Mouse (Mus musculus) spleen, embryonic (tissue): ENCODE data around the gene Ttyh3.

ENCODE experiments used
- CTCF ChIA-PET: fragments of 350-600 bp; sonication (Branson Sonifier 250); formaldehyde crosslinking; loops from one replicate; lab custom pipeline; 2022; lab: Charles Lee

The Ttyh3 gene

DNA sequence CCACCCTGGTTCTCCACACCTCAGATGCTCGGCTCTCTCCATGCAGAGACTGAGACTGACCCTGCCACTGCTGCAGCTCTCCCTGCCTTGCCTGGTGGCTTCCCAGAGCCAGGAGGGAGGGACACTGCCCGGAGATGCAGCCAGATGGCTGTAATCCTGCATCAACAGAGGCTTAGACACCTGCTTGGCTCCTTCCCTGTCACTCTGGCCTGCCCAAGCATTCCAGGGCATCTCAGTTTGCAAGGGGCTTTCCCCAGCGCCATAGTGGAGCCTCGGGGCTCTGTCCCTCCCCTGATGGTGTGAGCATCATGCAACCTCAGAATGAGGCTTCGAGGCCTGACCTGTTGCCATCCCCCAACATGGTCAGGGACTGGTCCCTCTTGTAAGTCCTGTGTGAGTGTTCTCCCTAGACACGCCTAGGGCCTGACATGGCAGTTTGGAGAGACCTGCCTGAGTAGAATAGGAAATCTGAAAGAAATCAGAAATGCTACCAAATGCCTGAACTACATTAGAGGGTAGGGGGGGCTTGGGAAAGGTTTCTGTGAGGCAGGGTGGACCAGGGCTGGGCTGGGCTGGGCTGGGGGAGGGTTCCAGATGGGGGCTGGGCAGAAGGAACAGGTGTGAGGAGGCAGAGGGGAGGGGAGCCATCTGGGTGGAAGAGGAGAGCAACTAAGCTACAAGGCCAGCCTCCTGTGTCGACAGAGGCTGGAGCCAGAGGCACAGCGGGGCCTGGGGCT is 65.7 kb downstream of the Ttyh3 start:
- CTCF ChIA-PET: no interaction called here

DNA sequence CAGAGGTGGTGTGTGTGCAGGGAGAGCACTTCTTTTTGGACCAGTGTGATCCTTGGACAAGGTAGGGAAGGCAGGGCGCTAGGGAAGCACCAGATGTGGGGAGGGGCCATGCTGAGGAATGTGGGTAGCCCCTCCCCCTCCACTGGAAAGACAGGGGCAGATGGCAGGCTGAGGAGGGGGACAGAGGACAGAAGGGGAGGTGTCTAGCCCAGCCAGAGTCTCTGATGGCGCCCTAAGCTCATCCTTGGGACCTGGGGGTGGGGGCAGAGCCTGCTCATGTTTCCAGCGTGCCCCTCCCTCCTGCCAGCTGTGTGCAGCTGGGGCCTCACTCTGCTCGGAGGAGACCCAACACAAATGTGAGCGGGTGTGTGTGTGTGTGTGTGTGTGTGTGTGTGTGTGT is 67.3 kb downstream of the Ttyh3 start:
- CTCF ChIA-PET: interaction anchor here (0.7 kb wide), 1 partner anchor 11 kb away, joined by 12 read pairs; no protein-coding TSS in a partner anchor

DNA sequence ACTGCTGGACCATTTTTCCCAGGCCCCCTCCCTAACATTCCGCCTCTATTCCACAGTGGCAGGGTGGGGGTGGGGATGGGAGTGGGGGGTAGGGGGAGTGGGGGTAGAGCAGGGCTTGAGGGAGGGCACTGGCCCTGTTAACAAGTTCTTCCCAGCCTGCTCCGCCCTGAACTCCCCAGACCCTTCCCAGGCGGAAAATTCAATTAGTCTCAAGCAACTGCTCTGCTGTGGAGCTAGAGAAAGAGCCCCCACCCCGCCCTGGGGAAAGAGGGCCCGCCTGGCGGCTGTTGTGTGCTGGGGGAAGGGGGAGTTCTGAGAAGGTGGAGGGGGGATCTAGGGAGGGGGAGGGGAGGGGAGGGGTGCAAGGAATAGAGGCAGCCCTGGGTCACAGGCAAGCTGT is 69.1 kb downstream of the Ttyh3 start:
- CTCF ChIA-PET: interaction anchor here (0.6 to 0.7 kb wide), 2 partner anchors 11 to 195 kb away, joined by 3 to 6 read pairs; no protein-coding TSS in a partner anchor

DNA sequence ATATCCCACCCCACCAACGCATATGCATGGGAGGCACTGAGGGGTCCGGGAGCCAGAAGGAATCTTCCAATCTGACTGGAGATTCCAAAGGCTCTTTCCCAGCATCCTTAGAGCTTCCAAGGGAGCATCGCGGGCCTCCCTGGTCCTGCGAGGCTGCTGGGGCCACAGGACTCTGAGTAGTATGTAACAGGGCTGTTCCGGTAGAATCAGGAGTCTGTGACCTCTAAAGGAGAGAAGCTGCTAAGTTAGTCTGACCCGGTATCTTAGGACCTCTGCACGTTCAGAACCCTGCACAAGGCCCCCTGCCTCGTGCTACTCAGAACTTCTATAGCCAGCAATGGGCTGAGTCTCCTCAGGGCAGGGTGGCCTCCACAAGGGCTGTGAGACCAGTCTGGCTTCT is 69.6 kb downstream of the Ttyh3 start:
- CTCF ChIA-PET: interaction anchor here (0.6 to 0.7 kb wide), 2 partner anchors 10 to 194 kb away, joined by 3 to 6 read pairs; no protein-coding TSS in a partner anchor

DNA sequence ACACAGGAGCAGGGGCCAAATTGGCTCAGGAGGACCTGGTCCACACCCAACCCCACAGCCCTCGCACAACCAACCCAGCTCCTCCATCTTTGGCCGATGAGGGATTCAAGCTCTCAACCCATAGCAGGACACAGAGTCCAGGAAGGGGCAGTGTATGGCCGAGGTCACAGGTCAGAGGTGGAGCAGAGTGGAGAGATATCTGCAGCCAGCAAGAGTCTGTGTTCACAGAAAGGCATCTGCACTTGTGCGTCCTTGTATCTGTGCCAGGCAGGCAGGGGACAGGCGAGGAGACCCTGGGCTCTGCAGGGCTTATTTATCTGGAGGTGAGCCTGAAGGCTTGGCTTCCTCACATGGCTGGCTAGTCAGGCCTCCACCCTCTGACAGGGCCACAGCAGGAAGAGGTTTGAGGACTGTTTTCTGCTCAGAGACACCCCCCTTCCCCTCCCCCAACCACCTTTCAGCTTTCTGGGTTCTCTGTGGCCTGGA is 73.4 kb downstream of the Ttyh3 start:
- CTCF ChIA-PET: interaction anchor here (1.0 kb wide), 1 partner anchor 9 kb away, joined by 4 read pairs; no protein-coding TSS in a partner anchor

DNA sequence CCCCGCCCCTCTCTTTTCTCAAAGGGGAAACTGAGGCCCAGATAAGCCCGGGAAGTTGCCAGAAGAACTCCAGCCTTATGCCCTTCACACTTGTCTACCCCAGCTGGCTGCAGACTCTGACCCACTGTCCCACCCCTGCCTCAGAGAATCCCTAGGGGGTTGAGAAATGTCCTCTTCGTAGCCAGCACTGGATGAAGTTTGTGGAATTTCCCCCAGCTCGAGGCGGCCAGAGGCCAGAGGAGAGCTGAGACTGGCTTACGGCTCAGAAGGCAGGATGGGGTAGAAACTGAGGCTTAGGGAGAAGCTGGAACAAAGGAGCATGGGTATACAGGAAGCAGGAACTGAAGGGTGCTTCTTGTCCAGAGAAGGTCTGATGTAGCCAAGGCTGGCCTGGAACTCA is 76.2 kb downstream of the Ttyh3 start:
- CTCF ChIA-PET: no interaction called here

DNA sequence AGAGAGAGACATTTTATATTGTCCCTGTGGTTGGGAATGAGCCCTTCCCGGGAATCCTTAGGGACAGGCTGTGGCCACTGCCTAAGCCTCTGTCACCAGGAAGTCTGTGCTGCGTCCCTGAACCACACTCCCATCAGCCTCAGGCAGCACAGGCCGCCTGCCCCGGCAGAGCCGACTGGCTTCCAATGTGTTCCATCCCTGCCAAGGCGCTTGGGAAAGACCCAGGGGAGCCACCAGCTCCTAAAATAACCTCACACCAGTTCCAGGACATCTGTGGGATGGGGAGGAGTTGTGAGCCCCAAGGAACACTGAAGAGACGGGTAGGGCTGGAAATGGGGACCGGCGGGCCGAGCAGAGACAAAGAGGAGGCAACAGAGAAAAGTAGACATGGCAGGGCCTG is 77.2 kb downstream of the Ttyh3 start:
- CTCF ChIA-PET: no interaction called here

DNA sequence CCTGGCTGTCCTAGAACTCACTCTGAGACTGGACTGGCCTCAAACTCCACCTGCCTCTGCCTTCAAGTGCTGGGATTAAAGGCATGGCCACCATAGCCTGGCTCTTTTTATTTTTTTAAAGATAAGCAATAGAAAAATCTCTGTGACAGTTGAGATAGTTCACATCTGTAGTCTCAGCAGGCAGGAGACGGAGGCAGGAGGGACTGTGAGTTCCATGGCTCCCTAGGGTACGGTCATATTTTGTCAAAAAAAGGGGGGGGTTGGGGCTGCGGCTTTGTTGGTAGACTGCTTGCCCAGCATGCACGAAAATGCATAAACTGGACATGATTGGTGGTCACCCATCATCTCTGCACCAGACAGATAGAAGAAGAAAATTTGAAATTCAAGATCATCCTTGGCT is 77.6 kb downstream of the Ttyh3 start:
- CTCF ChIA-PET: no interaction called here
